Mouse (Mus musculus) heart, adult 2 months (tissue): ENCODE measurements around the gene Tmem132b.

Source experiments
- CTCF ChIP-seq: fragments of 200-600 bp; IDR thresholded peaks from 2 replicates; pipeline ENCODE4 v1.8.1; 2022; ENCODE audit warnings: antibody characterized with exemption, mild to moderate bottlenecking, moderate library complexity
- EP300 ChIP-seq: fragments of 200-500 bp; IDR thresholded peaks from 2 replicates; pipeline ENCODE4 v1.6.1; 2011; ENCODE audit warnings: low read depth, low read length, control low read depth; ENCODE audit not compliant: insufficient read depth
- POLR2A ChIP-seq: fragments of 200-500 bp; IDR thresholded peaks from 2 replicates; pipeline ENCODE4 v1.6.1; 2011; ENCODE audit warnings: mild to moderate bottlenecking, low read depth, low read length, control low read depth; ENCODE audit not compliant: insufficient read depth

DNA sequence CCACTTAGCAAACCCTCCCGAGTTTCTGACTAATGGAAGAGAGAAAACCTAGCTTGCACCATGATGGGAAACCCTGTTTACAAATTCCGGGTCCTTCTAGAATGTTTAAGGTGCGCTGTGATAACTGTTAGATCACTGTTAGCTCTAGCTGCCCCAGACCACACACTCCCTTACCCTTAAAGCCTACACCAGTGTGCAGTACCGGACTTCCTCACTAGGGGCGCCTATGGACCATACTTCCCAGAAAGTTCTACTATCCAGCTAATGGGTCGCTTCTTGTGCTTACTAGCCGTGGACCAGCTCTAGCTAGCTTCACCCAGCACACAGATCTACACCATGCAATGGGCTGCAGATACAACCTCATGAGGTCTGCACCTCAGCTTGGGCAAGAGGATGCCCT is 195.2 kb downstream of the Tmem132b start:
- no peak for TF ChIP-seq CTCF
- no peak for TF ChIP-seq EP300
- no peak for TF ChIP-seq POLR2A
